Mouse (Mus musculus) liver, postnatal 0 days (tissue): ENCODE measurements at regions not wholly inside any gene's neighbourhood (a gene's known extent, or its start where the extent isn't known, plus 50 kb on each side); places are given as distances from the start of the nearest gene placed in this dataset.

Experiments
- CTCF ChIP-seq: sonication (generic); IDR thresholded peaks from 2 replicates; pipeline ENCODE4 v1.5.1; 2016; ENCODE audit warnings: antibody characterized with exemption, low read depth
- EP300 ChIP-seq: IDR thresholded peaks from 2 replicates; pipeline ENCODE4 v1.6.1; 2016; ENCODE audit warnings: antibody characterized with exemption, low read depth, mild to moderate bottlenecking

- TF ChIP-seq CTCF, result no peak
- TF ChIP-seq EP300, result no peak
Observed at GRCm38 (mm10) chr16:8961739-8962138, 131.8 kb downstream of the 1810013L24Rik start.
